Mouse (Mus musculus): ENCODE data around the gene Ugt1a1.

- TF ChIP-seq GATA1 (IDR thresholded peaks at IDR 0.05; ENCODE audit: low read length) (no peak), TAL1 (IDR thresholded peaks at IDR 0.05; ENCODE audit: low read length) (no peak)
Observed at GRCm38 (mm10) chr1:88225741-88226140, 14.0 kb downstream of the Ugt1a1 start.

All from erythroblast, embryonic 14.5 days (primary cell).